Mouse (Mus musculus): ENCODE data around the gene AF067063. TPM values are rescaled to one million over a fixed set of nuclear protein-coding genes. Genes with fewer than 3 reads are reported as not detected.

The AF067063 gene
- total RNA-seq, 2 experiments from 2014 or later: not detected

Other genes with a start within 250 kb of the AF067063 start
- gene Ccl28, start 206.4 kb downstream of the AF067063 start, total RNA-seq (2021): under 1 TPM; 0.17 to 0.56 TPM
- 100 to 1,000 TPM; 300 to 363 TPM for gene Hmgcs1, start 139.8 kb downstream of the AF067063 start, total RNA-seq (2021)
- gene Nim1k, start 74.3 kb downstream of the AF067063 start, total RNA-seq (2021): 1 to 10 TPM in 1 of 2 experiments, under 1 TPM in 1; 0.83 to 3.2 TPM
- gene Zfp131, start 39.3 kb downstream of the AF067063 start, total RNA-seq (2021): 10 to 100 TPM; 35.5 to 43.9 TPM
- not detected for gene D13Ertd608e, start 5.8 kb upstream of the AF067063 start, total RNA-seq (2021)
- not detected for gene Tcstv1, start 64.6 kb upstream of the AF067063 start, total RNA-seq (2021)
- not detected for gene Gm21761, start 99.1 kb upstream of the AF067063 start, total RNA-seq (2021)
- not detected for gene B020031M17Rik, start 120.6 kb upstream of the AF067063 start, total RNA-seq (2021)
- not detected for gene Gm36079, start 196.8 kb upstream of the AF067063 start, total RNA-seq (2021)
- gene Gm21188, start 222.0 kb upstream of the AF067063 start, total RNA-seq (2021): under 1 TPM; 0.26 to 0.53 TPM

Data from adrenal gland, postnatal 36 days (tissue).